Mouse (Mus musculus) adrenal gland, adult 8-10 months (tissue): ENCODE measurements around the gene Ccdc87. TPM values are rescaled to one million over a fixed set of nuclear protein-coding genes. Genes with fewer than 3 reads are reported as not detected.
"Not testable (repeated sequence)": the region's sequence is repeated elsewhere in the genome, so short reads cannot be mapped to it uniquely, and the experiment has no call there.

Experiments
- DNase-seq: peaks from one replicate; pipeline ENCODE4 v3.0.0; 2022
- total RNA-seq, 4 experiments: library from RNA; stranded (reverse); gene quantifications; 2 replicates each; pipeline ENCODE4 v1.2.4; 2022

Ccdc87 gene
- total RNA-seq: under 1 TPM; 0.15 to 0.59 (median 0.29) TPM

DNA sequence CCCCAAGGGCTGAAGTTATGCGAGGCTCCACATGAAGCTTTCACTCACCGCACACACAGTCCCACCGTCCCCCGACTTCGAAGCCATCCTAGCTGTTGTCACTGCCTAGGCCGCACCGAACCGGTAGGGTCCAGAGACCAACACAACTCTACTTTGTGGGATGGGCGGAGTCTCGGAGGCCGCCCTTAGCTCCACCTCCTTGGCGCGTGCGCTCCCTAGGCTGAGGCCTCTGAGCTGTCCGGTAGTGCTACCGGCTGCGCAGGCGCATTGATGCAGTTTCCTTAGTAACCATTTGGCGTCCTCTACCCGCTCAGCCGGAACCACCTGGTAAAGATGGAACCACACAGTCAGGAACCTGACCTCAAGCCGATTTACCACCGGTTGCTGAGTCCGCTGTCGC is at the start of gene Ccdc87, which contains the start of gene Ccs:
Ccdc87 (plus strand) TSS at position 218 of the 400 bp plus-strand sequence.
Ccs (minus strand) TSS at position 184 of the 400 bp plus-strand sequence.
- peak; percentile 96 for DNase-seq

DNA sequence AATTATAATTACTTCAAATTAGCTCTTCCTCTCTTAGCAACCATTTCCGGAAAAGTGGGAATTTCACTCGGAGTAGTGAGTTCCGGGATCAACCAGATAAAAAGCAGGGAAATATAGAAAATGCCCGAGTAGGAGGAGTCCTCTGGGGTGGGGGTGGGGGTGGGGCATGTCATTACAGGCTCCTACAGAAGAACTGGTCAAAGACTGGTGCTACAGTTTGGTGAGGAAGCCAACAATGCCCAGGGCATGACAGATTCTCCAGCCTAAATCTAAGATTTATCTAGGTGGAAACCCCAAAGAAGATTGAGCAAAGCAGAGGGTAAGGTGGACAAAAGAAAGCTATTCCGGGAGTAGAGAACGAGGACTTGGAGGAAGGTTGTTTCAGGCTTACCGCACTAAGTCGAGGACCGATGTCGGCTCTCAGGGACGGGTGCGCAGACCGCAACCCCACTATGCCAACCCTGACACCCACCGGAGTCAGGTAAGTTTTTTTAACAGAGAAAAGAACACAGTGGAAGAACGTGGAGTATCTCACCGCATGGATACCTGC is 45.8 kb upstream of the Ccdc87 start:
- DNase-seq: no peak

DNA sequence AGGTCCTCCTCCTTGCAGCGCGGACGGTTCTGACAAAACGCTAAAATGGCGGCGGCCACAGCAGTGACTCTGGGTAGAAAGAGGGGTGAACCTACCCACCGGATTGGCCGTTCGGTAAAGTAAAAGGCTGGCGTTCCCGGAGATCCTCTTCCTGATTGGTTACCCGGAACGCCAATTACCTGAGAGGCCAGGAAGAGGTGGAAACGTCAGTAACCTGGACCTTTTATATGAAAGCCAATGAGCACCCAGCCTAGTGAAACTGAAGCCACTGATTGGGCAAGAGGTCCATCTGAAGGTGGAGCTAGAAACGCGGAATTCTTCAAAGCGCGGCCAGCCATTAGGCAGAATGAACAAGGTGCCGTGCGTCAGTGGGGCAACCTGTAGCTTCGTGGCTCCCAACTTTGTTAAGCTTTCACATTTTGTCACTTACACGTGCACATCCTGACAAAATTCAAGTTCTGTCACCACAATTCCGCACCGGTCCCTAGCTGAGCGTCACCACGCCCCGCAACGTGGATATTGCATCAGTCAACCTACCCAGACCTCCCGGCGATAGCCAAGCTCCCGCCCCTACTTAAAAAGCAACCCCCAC is 45.2 kb upstream of the Ccdc87 start, which contains the start of gene Rbm4:
Rbm4 (minus strand) TSS at position 71 of the 592 bp plus-strand sequence.
- peak; percentile 98 for DNase-seq

DNA sequence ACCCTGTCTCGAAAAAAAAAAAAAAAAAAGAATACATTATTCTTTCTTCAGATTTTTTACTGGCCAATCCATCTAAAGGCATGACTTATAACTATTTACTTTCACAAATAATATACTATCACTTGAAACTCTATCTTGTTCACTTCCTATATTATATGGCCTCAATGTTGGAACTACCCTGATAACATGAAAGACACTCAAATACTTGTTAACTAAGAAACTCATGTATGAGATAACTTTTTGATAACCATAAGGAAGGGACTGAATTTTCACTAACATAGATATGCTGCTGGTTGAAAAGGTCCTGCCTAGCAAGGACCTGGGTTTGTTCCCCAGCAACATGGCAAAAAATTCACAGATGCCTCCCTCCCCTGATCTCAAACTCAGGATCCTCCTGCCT is 43.2 kb upstream of the Ccdc87 start:
- no peak for DNase-seq

DNA sequence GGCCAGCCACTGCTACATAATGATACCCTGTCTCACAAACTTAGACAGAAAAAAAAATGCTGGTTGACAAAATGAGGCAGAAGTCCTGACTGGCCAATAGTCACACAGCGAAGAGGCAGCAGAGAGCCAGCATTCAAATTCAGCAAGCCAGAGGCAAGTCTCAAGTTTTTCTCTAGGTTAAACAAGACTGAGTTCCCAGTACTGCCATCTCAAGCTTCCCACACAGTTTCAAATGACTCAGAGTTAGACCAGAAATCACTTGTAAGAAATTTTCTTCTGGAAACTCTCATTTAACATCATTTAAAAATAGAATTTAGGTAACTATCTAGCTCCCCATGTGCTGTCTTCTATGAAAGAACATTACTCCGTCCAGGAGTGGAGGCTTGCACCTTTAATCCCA is 41.3 kb upstream of the Ccdc87 start:
- no peak for DNase-seq

DNA sequence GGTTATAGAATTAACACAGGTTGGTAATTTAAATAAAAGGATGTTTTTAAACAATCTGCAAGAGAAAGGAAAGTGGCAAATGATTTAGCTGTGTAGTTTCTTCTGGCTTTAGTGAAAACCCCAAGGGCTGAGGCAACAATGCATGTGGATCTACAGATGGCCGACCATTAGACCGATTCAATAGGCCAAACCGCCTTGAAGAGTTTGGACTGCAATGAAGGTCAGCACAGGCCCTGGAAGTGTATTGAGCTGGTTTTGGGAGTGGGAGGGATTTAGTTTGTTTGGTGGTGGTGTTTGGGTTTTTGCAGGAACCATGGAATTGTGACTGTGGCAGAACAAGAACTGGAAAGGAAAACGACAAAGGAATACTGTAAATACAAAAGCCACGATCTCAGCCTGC is 40.1 kb upstream of the Ccdc87 start:
- no peak for DNase-seq

DNA sequence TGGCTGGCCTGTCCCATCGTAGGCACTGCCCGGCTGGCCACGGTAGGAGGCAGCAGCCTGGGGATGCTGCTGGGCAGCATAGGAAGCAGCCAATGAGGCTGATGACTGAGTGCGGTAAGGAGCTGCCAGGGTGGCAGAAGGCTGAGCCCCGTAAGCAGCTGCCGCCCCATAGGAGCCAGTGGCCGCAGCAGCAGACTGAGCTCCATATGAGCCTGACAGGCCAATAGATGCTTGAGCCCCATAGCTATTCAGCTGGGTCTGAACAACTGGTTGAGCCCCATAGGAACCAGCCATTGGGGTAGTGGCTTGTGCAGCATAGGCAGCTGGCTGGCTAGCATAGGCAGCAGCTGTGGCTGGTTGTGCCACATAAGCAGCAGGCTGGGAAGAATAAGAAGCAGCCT is 36.5 kb upstream of the Ccdc87 start:
- DNase-seq: no peak

DNA sequence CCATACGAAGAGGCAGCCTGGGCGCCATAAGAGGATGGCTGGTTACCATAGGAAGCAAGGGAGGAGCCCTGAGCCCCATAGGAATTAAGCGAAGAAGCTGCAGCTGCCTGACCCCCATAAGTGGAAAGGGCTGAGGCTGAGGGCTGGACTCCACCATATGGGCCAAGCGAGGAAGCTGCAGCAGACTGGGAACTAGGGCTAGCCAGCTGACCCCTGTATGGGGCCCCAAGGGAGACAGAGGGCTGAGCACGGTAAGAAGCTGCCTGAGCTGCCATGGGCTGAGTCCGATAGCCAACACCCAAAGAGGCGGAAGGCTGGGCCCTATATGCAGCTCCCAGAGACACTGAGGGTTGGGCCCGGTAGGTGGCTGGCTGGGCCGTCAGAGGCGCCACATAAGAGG is 35.9 kb upstream of the Ccdc87 start:
- no peak for DNase-seq

DNA sequence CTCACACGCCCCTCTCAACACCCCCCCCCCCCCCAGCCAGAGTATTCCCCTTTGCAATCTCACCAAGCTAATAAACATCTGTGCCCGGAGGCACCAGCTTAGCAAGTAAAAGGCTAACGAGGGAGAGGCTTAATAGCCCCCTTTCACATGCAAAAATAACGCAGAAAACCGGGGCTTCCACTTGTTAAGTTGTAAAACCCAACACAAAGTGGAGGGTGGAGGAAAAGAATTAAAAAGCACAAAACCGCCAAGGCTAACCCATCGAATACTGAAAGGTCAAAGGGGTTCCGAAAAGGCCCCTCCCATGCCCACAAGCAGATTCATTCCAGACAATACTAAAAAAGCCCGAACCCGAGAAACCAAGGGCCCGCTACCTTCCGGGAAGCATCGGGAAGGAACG is 28.9 kb upstream of the Ccdc87 start:
- DNase-seq: no peak

DNA sequence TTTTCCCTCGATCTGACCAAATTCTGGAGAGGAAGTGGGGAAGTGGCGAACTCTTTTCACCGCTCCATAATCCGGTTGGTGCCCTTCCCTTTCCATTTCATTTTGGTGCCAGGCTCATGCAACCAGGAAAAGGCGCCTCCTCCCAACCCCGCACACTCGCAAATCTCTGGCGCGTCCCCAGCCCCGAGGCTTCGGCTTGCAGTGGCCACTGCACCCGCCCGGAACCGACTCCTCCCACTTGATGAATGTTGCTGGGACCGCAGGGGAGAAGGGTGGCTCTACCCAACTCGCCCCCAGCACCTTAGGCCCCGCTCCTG is 28.5 kb upstream of the Ccdc87 start:
- DNase-seq: no peak

DNA sequence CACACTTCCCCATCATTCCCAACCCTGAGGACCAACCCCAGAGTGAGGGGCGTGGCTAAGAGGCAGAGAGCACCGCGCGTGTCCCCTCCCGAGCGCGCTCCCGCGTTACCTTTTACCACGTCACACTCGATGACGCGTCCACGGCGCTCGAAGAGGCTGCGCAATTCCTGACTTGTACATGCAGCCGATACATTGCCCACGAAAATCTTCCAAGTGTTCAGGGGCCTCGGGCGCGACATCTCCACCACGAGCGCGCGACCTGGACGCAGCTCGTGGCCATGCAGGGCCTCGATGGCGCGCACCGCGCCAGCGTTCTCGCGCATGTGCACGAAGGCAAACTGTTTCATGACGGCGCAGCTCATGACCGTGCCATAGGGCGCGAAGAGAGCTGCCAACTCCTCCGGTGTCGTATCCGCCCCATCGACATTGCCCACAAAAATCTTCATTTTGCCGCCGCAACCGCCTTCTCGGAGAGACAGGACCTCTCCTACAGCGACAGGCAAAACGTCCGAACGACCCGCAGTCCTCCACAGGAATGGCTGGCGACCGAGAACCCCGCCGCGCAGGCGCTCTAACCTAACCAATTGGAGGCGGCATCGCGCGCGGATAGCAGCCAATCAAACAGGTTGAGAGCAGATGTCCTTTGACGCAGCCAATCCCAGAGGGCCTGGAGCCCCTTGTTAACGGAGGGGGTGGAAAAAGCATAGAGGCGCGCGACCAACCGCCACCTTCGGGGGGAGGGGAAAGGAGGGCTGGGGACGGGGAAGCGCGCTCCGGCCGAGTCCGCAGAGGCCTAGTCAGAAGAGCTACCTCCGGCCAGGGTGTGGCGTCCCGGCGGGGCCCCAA is 27.9 kb upstream of the Ccdc87 start, which contains the start of the genes Gm21992 and Rbm14:
Gm21992 (minus strand) TSS at position 550 of the 846 bp plus-strand sequence.
Rbm14 (minus strand) TSS at position 572 of the 846 bp plus-strand sequence.
- peak; percentile 98 for DNase-seq

DNA sequence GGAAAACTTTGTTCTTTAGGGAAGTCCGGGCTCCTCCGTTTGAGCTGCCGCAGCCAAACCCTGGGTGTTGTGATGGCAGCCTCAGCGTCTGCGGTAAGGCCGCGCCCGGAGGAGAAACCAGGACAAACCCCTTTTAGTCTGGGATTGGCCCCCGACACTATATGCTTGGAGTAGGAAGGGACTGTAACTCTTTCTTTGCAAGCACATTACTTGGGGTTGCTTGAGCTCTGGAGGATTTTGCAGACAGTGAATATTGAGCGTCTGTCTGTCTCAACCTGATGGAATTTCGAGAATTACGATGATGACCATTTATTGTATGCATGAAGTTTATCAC is 27.3 kb upstream of the Ccdc87 start:
- no peak for DNase-seq

DNA sequence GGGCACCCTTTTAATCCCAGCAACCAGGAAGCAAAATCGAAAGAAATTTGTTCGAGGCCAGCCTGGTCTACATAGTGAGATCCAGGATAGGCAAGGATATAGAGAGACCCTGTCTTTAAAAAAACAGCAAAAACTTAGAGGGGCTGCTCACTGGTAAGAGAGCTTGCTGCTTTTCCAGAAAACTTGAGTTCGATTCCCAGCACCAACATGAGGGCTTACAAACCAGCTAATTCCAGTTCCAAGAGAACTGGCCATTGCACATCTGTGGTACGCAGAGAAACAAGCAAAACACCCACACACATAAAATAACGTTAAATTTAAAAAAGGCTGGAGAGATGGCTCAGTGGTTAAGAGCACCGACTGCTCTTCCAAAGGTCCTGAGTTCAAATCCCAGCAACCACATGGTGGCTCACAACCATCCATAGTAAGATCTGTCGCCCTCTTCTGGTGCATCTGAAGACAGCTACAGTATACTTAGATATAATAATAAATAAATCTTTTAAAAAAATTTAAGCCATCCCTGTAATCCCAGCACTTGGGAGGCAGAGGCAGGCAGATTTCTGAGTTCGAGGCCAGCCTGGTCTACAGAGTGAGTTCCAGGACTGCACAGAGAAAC is 26.7 kb upstream of the Ccdc87 start:
- DNase-seq: not testable (repeated sequence)

DNA sequence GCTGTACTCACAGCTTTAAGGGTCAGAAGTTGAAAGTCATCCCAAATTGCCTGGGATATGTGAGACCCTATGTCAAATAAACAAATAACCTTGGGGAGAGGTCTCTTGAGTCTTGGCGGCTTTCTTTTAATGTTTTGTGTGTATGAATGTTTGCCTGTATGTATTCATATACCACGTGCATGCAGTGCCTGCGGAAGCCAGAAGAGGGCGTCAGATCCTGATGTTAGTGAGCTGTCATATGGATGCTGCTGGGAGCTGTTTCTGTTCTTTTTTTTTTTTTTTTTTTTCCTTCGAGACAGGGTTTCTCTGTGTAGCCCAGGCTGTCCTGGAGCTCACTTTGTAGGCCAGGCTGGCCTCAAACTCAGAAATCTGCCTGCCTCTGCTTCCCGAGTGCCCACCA is 26.2 kb upstream of the Ccdc87 start:
- no peak for DNase-seq

DNA sequence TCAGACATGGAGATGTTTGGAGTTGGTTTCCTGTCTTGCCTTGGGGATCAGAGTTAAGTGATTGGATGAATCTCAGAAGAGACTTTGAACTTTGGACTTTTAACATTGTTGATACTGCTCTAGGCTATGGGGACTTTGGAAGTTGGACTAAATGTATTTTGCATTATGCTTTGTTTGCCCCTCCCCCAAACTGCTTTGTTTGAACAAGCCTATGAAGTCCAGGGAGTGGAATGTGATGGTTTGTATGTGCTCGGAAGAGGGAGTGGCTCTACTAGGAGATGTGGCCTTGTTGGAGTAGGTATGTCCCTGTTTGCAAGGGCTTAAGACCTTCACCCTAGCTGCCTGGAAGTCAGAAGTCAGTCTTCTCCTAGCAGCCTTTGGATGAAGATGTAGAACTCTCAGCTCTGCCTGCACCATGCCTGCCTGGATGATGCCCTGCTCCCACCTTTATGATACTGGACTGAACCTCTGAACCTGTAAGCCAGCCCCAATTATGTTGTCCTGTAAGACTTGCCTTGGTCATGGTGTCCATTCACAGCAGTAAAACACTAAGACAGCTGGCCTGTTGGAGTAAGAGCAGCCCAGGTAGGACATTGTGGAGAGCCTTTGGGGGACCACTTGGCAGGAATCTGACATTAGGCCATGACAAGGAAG is 21.9 kb upstream of the Ccdc87 start:
- no peak for DNase-seq

DNA sequence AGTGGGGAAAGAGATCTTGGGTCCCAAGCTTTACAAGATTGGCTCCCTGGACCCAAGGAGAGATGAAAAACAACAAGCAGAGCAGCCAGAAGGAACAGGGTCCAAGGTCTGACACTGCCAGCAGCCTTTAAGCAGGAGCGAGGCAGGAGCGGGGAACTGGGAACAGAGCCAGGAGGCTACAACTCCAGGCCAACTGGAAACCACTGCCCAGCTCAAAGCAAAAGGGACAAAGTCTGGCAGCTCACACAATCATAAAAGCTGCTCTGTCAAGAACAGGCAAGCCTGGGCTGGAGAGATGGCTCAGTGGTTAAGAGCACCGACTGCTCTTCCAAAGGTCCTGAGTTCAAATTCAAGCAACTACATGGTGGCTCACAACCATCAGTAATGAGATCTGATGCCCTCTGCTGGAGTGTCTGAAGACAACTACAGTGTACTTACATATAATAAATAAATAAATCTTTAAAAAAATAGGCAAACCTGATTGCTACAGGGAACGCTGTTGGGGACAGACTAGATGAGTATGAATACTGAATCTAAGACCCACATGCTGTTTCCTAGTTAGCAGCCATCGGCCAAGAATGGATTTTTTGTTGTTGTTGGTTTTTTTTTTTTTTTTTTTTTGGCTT is 18.4 kb upstream of the Ccdc87 start:
- peak; percentile 53 for DNase-seq

DNA sequence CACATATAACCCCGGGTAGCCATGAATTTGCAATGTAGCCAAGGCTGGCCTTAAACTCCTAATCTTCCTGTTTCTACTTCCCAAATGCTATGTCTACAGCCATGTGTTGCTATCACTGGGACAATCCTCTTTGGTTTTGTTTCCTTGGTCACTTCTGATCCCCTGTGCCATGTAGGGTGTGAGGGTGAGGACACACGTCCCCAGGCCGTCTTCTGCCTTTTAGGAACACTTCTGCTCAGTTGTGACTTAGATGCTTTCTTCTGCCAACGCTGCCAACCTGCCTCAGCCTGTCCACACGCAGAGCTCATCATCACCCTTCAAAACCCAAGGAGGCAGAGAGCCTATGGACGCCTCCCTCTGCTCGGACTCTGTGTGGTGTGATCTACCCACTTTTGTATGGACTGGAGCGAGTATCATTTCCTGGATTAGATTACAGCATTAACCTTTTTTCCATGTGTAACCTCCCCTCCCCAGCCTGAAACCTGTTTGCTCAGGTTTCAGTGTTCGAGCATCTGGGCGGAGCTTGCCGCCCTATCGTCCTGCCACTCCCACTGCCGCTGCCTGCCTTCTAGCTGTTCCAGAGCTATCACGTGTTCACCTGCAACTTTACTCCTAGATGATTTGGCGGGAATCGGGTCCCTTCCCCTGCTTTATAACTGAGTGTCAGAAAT is 10.6 kb upstream of the Ccdc87 start:
- no peak for DNase-seq

DNA sequence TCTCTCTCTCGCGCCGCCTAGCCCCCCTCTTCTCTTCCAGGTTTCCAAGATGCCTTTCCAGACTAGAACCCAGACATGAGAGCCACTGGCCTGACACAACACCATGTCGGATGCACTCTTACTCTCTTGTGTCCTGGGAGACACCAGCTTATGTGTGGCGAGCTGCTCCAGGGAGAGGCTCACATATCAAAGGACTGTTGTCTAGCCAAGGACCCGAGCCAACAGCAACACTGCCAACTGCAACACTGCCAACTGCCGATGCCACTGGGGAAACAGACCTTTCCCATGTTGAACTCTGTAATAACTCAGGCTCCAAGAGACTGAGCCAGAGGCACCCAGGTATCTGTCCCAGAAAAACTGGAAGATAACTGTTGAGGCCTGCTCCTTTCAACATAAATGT is 10.0 kb upstream of the Ccdc87 start:
- peak; percentile 54 for DNase-seq

DNA sequence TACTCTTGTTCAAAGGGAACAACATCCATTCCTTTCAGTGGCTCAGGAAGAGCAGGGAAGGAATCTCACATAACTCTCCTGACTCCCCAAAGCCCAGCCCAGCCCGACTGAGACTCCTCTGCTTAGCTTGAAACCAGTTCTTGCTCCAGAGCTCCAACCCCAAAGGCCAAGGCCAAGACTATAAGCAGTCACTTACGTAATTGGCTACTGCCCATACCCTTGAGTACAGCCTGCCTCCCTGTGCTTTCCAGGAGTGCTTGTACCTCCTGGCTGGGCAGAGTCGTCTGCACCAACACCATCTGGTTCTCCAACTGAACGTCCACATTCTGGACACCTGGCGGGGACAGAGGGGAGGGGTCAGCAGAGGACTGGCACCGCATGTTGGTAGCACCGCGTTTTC is 5.2 kb upstream of the Ccdc87 start:
- peak; percentile 58 for DNase-seq

DNA sequence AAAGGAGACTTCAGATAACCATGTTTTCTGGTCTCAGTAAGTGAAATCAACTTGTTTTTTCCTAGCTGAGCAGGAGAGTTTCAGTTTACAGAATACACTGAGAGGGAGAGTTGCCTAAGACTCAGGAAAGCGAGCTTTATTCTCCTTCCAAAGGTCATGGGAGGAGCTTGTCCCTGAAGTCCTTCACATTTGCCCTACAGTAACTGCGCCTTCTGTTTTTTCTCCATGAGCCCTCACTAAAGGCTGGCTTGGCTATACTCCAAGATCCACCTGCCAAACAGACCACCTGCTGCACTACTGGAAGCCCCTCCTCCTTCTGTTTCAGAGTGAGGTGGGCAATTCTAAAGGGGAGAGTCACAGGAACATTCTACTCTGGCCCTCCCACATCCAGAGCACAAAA is 3.1 kb upstream of the Ccdc87 start:
- DNase-seq: no peak

DNA sequence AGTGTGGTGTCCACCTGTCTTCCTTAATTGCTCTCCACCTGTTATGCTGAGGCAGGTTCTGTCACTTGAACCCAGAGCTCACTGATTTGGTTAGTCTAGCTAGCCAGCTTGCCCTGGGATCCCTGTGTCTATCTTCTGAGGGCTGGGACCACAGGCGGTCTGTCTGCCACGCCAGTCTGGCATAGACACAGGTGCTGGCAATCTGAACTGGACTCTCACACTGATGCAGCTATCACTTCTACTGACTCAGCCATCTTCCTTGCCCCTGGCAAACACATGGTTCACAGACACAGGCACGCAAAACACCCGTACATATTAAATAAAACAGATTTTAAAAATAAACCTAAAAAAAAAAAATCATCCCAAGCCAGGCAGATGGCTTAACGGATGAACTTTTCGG is 2.1 kb upstream of the Ccdc87 start:
- DNase-seq: no peak
